Mouse (Mus musculus) lung, postnatal 0 days (tissue): Measurements from ENCODE around the gene Madd. TPM values are rescaled to one million over a fixed set of nuclear protein-coding genes. Genes with fewer than 3 reads are reported as not detected.
A peak's percentile ranks its signal among the peaks of the same experiment; 100 is the strongest.

ENCODE experiments used
- ATAC-seq: fragments of 200-750 bp; cut with Nextera tagmentation; 2 replicates; pipeline ENCODE4 v1.8.0; 2017; ENCODE audit warnings: moderate library complexity
- DNase-seq: peaks from one replicate; pipeline ENCODE4 v3.0.0-alpha.2; 2016; ENCODE audit warnings: low spot score
- H3K27ac ChIP-seq: fragments of 300-500 bp; sonication (generic); 2 replicates; pipeline ENCODE4 v1.5.1; 2014; ENCODE audit warnings: antibody characterized with exemption, mild to moderate bottlenecking, low read length, mixed read lengths
- H3K27me3 ChIP-seq: fragments of 300-500 bp; sonication (generic); replicated peaks from 2 replicates; pipeline ENCODE4 v1.6.1; 2014; ENCODE audit warnings: low read length, mixed read lengths; ENCODE audit not compliant: insufficient read depth
- H3K36me3 ChIP-seq: fragments of 300-500 bp; sonication (generic); 2 replicates; pipeline ENCODE4 v1.6.1; 2014; ENCODE audit warnings: low read length, mixed read lengths; ENCODE audit not compliant: insufficient read depth
- H3K4me1 ChIP-seq: fragments of 300-500 bp; sonication (generic); 2 replicates; pipeline ENCODE4 v1.6.1; 2014; ENCODE audit warnings: antibody characterized with exemption, low read depth, low read length, mixed read lengths; ENCODE audit not compliant: insufficient read depth
- H3K4me2 ChIP-seq: fragments of 300-500 bp; sonication (generic); replicated peaks from 2 replicates; pipeline ENCODE4 v1.6.1; 2014; ENCODE audit warnings: low read depth, mild to moderate bottlenecking, low read length, moderate library complexity, mixed read lengths
- H3K4me3 ChIP-seq: fragments of 300-500 bp; sonication (generic); 2 replicates; pipeline ENCODE4 v1.5.1; 2014; ENCODE audit warnings: low read depth, low read length
- H3K9ac ChIP-seq: fragments of 300-500 bp; sonication (generic); replicated peaks from 2 replicates; pipeline ENCODE4 v1.6.1; 2014; ENCODE audit warnings: low read depth, mild to moderate bottlenecking
- H3K9me3 ChIP-seq: fragments of 300-500 bp; sonication (generic); 2 replicates; pipeline ENCODE4 v1.6.1; 2016; ENCODE audit warnings: low read length, mixed read lengths
- CTCF ChIP-seq: IDR thresholded peaks from 2 replicates; pipeline ENCODE4 v1.5.1; 2016; ENCODE audit warnings: antibody characterized with exemption, mild to moderate bottlenecking
- EP300 ChIP-seq: IDR thresholded peaks from 2 replicates; pipeline ENCODE4 v1.6.1; 2016; ENCODE audit warnings: antibody characterized with exemption, mild to moderate bottlenecking, control low read depth
- WGBS: fragments of 180-500 bp; shearing (Covaris S2); extraction: QIAGEN DNeasy Blood & Tissue Kit; methylation state at CpG from one replicate; pipeline ENCODE4 v1.1.7; 2014; 5-methylcytosine and 5-hydroxymethylcytosine counted together
- polyA plus RNA-seq: library from polyadenylated mRNA; unstranded; fragments of >200 nt; fragmentation: Nextera tagmentation; extraction: Ambion mirVana; gene quantifications from 2 replicates; pipeline ENCODE4 v1.2.1, GENCODE M21; 2015

Gene Madd
- polyA plus RNA-seq, 1 experiment from 2014 or later, result 7.6 TPM

DNA sequence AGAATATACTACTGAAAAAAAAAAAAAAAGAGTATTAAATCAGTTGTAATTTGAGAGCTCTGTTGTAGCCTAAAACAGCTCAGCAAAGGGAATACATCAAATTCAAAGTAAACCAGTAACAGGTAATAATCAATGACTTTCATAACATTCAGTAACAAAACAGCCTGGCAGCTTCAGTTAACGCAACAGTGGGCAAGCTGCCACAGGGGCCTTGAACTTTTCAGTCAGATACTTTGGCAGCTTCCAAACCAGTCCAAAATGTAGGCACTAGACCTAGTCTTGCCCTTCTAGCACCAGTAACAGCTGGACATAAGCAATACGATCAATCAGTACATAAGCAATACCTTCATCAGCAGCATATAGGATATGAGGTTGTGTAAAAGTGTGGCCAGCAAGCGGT, 29.5 kb downstream of the Madd start:
- no peak for DNase-seq
- no peaks in the 10 kb centered on the region for H3K4me1 ChIP-seq
- 94% methylated on average over 3 of the region's 3 CpGs for WGBS
- no peak overlapping the region for H3K9ac ChIP-seq
- peaks cover 25% of the 10 kb centered on the region for H3K36me3 ChIP-seq
- H3K4me2 ChIP-seq, result no peak overlapping the region
- no peaks in the 10 kb centered on the region for H3K9me3 ChIP-seq
- H3K4me3 ChIP-seq, result no peak overlapping the region
- TF ChIP-seq EP300, result no peak
- no peak for TF ChIP-seq CTCF
- no peak for ATAC-seq
- no peaks in the 10 kb centered on the region for H3K27me3 ChIP-seq
- no peak overlapping the region for H3K27ac ChIP-seq

DNA sequence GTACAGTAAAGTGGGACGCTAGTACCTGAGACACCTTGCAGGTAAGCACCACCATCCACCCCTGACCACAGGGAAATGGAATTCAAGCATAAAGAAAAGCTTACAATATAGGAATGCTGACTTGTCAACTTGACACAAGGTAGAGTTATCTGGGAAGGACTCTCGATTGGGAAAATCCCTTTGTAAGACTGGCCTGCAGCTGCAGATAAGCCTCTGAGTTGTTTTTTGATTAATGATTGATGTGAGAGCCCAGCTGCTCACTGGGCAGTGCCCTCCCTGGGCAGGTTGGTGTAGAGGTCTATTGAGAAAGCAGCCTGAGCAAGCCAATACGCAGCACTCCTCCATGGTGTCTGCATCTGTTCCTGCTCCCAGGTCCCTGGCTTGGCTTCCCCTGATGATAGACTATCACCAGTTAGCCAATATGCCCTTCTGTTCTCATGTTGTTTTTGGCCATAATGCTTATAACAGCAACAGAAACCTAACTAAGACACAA, 30.7 kb downstream of the Madd start:
- H3K27ac ChIP-seq, result no peak overlapping the region
- 61% methylated on average over 3 of the region's 3 CpGs for WGBS
- H3K4me3 ChIP-seq, result no peak overlapping the region
- no peak overlapping the region for H3K9ac ChIP-seq
- H3K4me2 ChIP-seq, result no peak overlapping the region
- TF ChIP-seq EP300 (no peak), CTCF (no peak)
- ATAC-seq (no peak), DNase-seq (no peak)
- H3K4me1 ChIP-seq, result no peaks in the 10 kb centered on the region
- H3K36me3 ChIP-seq, result peaks cover 22% of the 10 kb centered on the region
- no peaks in the 10 kb centered on the region for H3K27me3 ChIP-seq
- H3K9me3 ChIP-seq, result no peaks in the 10 kb centered on the region

DNA sequence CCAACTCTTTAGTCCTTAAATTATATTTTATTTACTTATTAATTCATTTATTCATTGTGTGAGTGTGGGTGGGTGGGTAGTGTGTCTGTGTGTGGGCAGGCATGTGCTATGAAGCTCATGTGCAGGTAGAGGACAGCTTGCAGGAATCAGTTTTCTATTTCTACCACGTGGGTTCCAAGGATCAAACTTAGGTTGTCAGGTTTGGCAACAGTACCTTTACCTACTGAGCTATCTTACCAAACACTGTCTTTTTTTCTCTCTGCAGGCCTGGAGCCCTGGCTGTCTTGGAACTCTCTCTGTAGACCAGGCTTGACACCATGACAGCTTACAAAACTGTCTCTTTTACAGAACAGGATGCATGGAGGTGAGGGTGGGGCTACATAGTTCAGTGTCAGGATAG, 32.3 kb downstream of the Madd start:
- Histone ChIP-seq H3K9ac (no peak overlapping the region), H3K36me3 (peaks cover 25% of the 10 kb centered on the region), H3K4me2 (no peak overlapping the region), H3K9me3 (no peaks in the 10 kb centered on the region), H3K4me1 (no peaks in the 10 kb centered on the region), H3K27ac (no peak overlapping the region), H3K4me3 (no peak overlapping the region), H3K27me3 (no peaks in the 10 kb centered on the region)
- TF ChIP-seq EP300 (no peak), CTCF (no peak)
- WGBS, result 82% methylated on average over 1 of the region's 1 CpGs
- ATAC-seq (no peak), DNase-seq (no peak)

DNA sequence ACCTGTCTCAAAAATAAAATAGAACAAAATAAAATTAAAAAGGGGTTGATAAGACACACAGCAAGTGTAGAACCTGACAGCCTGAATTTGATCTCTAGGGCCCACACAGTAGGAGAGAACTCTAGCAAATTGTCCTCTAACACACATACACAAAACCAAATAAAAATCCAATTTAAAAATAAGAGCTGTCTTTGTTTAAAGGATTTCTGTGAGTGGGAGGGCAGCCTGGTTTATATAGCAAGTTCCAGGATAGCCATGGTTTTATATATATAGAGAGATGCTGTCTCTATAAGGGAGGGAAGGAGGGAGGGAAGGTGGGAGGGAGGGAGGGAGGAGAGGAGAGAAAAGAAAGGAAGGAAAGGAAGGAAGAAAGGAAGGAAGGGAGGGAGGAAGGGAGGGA, 35.5 kb downstream of the Madd start:
- ATAC-seq (no peak), DNase-seq (no peak)
- peaks cover 15% of the 10 kb centered on the region; the same call in 1 of the 2 replicates for H3K36me3 ChIP-seq

DNA sequence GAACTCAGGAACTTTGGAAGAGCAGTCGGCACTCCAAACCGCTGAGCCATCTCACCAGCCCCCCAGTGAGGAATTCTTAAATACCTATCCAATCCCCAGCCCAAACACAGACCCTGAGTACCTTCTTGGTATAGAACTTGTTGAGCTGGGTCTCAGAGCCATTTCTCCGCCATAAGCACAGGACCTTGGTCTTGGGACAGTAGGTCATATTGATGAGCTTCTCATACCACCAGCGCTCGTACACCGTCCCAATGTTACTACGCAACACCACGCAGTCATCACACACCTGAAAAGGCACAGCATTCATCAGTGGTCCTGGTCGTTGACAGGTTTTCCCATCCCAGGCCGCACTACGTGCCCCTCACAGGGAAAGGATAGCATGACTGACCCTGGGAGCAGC, 40.2 kb downstream of the Madd start:
- ATAC-seq (no peak), DNase-seq (no peak)
- no peak for TF ChIP-seq EP300
- no peak for TF ChIP-seq CTCF
- no peak overlapping the region for H3K4me2 ChIP-seq
- peaks cover 15% of the 10 kb centered on the region; the same call in 1 of the 2 replicates for H3K36me3 ChIP-seq
- H3K4me3 ChIP-seq, result no peak overlapping the region
- H3K9ac ChIP-seq, result no peak overlapping the region
- 98% methylated on average over 11 of the region's 11 CpGs for WGBS
- H3K9me3 ChIP-seq, result no peaks in the 10 kb centered on the region
- no peak overlapping the region for H3K27ac ChIP-seq
- no peaks in the 10 kb centered on the region for H3K4me1 ChIP-seq
- no peaks in the 10 kb centered on the region for H3K27me3 ChIP-seq

More for the DNA sequence above, 35.5 kb downstream of the Madd start:
- Histone ChIP-seq H3K4me3 (no peak overlapping the region), H3K27me3 (no peaks in the 10 kb centered on the region), H3K9me3 (no peaks in the 10 kb centered on the region), H3K4me2 (no peak overlapping the region), H3K4me1 (no peaks in the 10 kb centered on the region), H3K27ac (no peak overlapping the region), H3K9ac (no peak overlapping the region)
- no peak for TF ChIP-seq EP300
- TF ChIP-seq CTCF, result no peak

DNA sequence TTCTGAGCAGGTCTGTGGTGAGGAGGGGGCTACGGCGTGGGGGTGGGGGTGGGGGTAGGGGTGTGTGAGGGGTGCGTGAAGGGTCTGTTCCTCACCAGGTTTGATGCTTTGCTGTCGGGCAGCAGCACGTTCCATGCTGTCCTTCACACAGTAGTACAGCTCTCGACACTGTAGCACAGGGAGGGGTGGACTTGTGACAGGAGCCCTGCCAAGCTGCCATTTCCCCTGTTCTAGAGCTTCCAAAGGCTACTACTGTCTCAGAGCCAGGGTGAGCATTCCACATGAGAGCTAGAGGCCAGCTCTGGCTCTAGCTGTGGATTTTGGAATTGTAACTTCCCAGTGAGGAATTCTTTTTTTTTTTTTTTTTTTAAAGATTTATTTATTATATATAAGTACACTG, 40.7 kb downstream of the Madd start:
- TF ChIP-seq EP300 (no peak), CTCF (no peak)
- DNase-seq, result peak; percentile 12
- Histone ChIP-seq H3K9ac (no peak overlapping the region), H3K4me3 (no peak overlapping the region), H3K9me3 (no peaks in the 10 kb centered on the region), H3K27me3 (no peaks in the 10 kb centered on the region), H3K4me2 (no peak overlapping the region), H3K4me1 (no peaks in the 10 kb centered on the region), H3K36me3 (peaks cover 19% of the 10 kb centered on the region; the same call in 1 of the 2 replicates), H3K27ac (no peak overlapping the region)
- no peak for ATAC-seq
- 80% methylated on average over 6 of the region's 6 CpGs for WGBS

DNA sequence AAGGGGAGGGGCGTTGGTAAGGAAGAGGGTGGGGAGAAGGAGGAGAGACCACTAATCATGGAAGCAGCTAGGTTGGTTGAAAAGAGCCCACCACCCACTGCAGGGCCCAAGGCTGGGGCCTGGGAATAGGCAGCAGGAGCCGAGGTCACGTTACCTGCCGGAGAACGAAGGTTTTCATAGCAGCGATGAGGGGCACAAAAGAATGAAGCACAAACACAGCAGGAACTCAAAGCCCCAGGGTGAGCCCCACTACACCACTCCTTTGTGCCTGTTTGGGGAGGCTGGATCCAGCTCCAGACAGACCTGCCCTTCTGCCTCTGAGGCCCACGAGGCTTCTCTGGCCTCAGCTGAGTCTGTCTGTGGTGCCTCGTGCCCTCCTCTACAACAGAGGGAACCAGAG, 43.9 kb downstream of the Madd start:
- DNase-seq (no peak), ATAC-seq (no peak)
- TF ChIP-seq CTCF (no peak), EP300 (no peak)
- Histone ChIP-seq H3K4me2 (no peak overlapping the region), H3K27me3 (no peaks in the 10 kb centered on the region), H3K9ac (no peak overlapping the region), H3K4me1 (no peaks in the 10 kb centered on the region), H3K4me3 (no peak overlapping the region), H3K27ac (no peak overlapping the region), H3K36me3 (peaks cover 13% of the 10 kb centered on the region; the same call in 1 of the 2 replicates), H3K9me3 (no peaks in the 10 kb centered on the region)
- 80% methylated on average over 8 of the region's 8 CpGs for WGBS
